Mouse (Mus musculus) liver, embryonic 13.5 days (tissue): ENCODE measurements around the gene Nup188. TPM values are rescaled to one million over a fixed set of nuclear protein-coding genes. Genes with fewer than 3 reads are reported as not detected.

Source experiments
- ATAC-seq: fragments of 200-750 bp; cut with Nextera tagmentation; 2 replicates; pipeline ENCODE4 v1.8.0; 2017; ENCODE audit warnings: low read depth, mild to moderate bottlenecking, moderate number of reproducible peaks, moderate library complexity
- DNase-seq: peaks from one replicate; pipeline ENCODE4 v3.0.0; 2022
- H3K27ac ChIP-seq: fragments of 300-500 bp; sonication (generic); 2 replicates; pipeline ENCODE4 v1.5.1; 2015; ENCODE audit warnings: moderate library complexity, mild to moderate bottlenecking, inconsistent platforms
- H3K27me3 ChIP-seq: fragments of 300-500 bp; sonication (generic); 2 replicates; pipeline ENCODE4 v1.6.1; 2015; ENCODE audit warnings: mild to moderate bottlenecking, inconsistent platforms
- H3K36me3 ChIP-seq: fragments of 300-500 bp; sonication (generic); 2 replicates; pipeline ENCODE4 v1.6.1; 2015; ENCODE audit warnings: mild to moderate bottlenecking, inconsistent platforms
- H3K4me1 ChIP-seq: fragments of 300-500 bp; sonication (generic); replicated peaks from 2 replicates; pipeline ENCODE4 v1.6.1; 2015; ENCODE audit warnings: inconsistent platforms
- H3K4me2 ChIP-seq: fragments of 300-500 bp; sonication (generic); 2 replicates; pipeline ENCODE4 v1.6.1; 2015; ENCODE audit warnings: inconsistent platforms, mild to moderate bottlenecking, moderate library complexity
- H3K4me3 ChIP-seq: fragments of 300-500 bp; sonication (generic); replicated peaks from 2 replicates; pipeline ENCODE4 v1.5.1; 2015; ENCODE audit warnings: mild to moderate bottlenecking, inconsistent platforms
- H3K9ac ChIP-seq: fragments of 300-500 bp; sonication (generic); 2 replicates; pipeline ENCODE4 v1.6.1; 2015; ENCODE audit warnings: mild to moderate bottlenecking, inconsistent platforms
- H3K9me3 ChIP-seq: fragments of 300-500 bp; sonication (generic); replicated peaks from 2 replicates; pipeline ENCODE4 v1.6.1; 2016; ENCODE audit warnings: inconsistent platforms
- WGBS: fragments of 180-500 bp; shearing (Covaris S2); methylation state at CpG from one replicate; pipeline ENCODE4 v1.1.7; 2015; ENCODE audit not compliant: insufficient replicate concordance; 5-methylcytosine and 5-hydroxymethylcytosine counted together
- polyA plus RNA-seq: library from polyadenylated mRNA; unstranded; fragments of >200 nt; fragmentation: Nextera tagmentation; extraction: Ambion mirVana; gene quantifications from 2 replicates; pipeline ENCODE4 v1.2.1, GENCODE M21; 2015

The Nup188 gene
- polyA plus RNA-seq, 1 experiment from 2014 or later = 15.5 TPM

DNA sequence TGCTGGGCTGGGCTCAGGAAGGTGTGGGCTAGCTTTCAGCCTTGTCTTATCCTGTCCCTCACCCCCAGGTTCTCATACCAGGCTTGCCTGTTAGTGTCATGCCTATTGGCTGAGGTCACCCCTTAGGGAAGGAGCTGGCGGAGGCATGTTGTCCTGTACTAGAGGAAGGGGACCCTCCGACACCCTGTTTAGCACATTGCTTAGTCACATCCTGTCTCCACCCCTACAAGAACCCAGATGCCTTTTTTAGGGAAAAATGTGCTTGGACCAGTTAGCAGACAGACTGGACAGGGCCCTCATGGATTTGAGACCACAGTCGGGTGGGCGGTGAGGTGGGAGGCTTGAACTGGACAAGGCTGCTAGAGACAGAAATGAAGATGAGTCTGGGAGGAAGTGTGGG is 27.6 kb upstream of the Nup188 start:
- no peaks in the 10 kb centered on the region for H3K27me3 ChIP-seq
- no peak overlapping the region for H3K4me2 ChIP-seq
- DNase-seq (no peak), ATAC-seq (0 out of 2 replicates have a peak, but pooled peaks have one; percentile 22)
- WGBS = 53% methylated on average over 4 of the region's 4 CpGs
- H3K4me3 ChIP-seq = no peak overlapping the region
- H3K4me1 ChIP-seq = peaks cover 38% of the 10 kb centered on the region
- peaks cover 87% of the 10 kb centered on the region for H3K36me3 ChIP-seq
- no peak overlapping the region for H3K9ac ChIP-seq
- no peaks in the 10 kb centered on the region for H3K9me3 ChIP-seq
- H3K27ac ChIP-seq = no peak overlapping the region

- H3K27ac ChIP-seq = 0 out of 2 replicates have a peak overlapping the region, but pooled peaks have one; percentile 39
These were observed 26.8 kb upstream of the Nup188 start for GRCm38 (mm10) chr2:30259131-30260064.

GRCm38 (mm10) chr2:30261064-30261736 is 25.0 kb upstream of the Nup188 start:
- WGBS = 73% methylated on average over 4 of the region's 4 CpGs
- H3K36me3 ChIP-seq = peaks cover 82% of the 10 kb centered on the region

More at GRCm38 (mm10) chr2:30259131-30260064, 26.8 kb upstream of the Nup188 start:
- peaks cover 93% of the 10 kb centered on the region for H3K36me3 ChIP-seq
- WGBS = 77% methylated on average over 15 of the region's 15 CpGs
- H3K4me3 ChIP-seq = no peak overlapping the region
- peaks cover 34% of the 10 kb centered on the region for H3K4me1 ChIP-seq
- no peak for ATAC-seq
- H3K9me3 ChIP-seq = no peaks in the 10 kb centered on the region
- no peak for DNase-seq
- no peaks in the 10 kb centered on the region for H3K27me3 ChIP-seq
- no peak overlapping the region for H3K9ac ChIP-seq
- H3K4me2 ChIP-seq = no peak overlapping the region

GRCm38 (mm10) chr2:30261921-30262839 is 24.0 kb upstream of the Nup188 start:
- Histone ChIP-seq H3K36me3 (peaks cover 72% of the 10 kb centered on the region), H3K27ac (no peak overlapping the region), H3K4me1 (peaks cover 55% of the 10 kb centered on the region), H3K9me3 (no peaks in the 10 kb centered on the region), H3K9ac (no peak overlapping the region), H3K27me3 (no peaks in the 10 kb centered on the region), H3K4me3 (no peak overlapping the region), H3K4me2 (no peak overlapping the region)
- ATAC-seq (no peak), DNase-seq (no peak)
- whole genome bisulfite sequencing = 91% methylated on average over 18 of the region's 18 CpGs

More at GRCm38 (mm10) chr2:30261064-30261736, 25.0 kb upstream of the Nup188 start:
- ATAC-seq (no peak), DNase-seq (no peak)
- no peaks in the 10 kb centered on the region for H3K9me3 ChIP-seq
- peaks cover 48% of the 10 kb centered on the region for H3K4me1 ChIP-seq
- H3K4me2 ChIP-seq = no peak overlapping the region
- no peak overlapping the region for H3K9ac ChIP-seq
- no peak overlapping the region for H3K4me3 ChIP-seq
- no peaks in the 10 kb centered on the region for H3K27me3 ChIP-seq
- no peak overlapping the region for H3K27ac ChIP-seq

DNA sequence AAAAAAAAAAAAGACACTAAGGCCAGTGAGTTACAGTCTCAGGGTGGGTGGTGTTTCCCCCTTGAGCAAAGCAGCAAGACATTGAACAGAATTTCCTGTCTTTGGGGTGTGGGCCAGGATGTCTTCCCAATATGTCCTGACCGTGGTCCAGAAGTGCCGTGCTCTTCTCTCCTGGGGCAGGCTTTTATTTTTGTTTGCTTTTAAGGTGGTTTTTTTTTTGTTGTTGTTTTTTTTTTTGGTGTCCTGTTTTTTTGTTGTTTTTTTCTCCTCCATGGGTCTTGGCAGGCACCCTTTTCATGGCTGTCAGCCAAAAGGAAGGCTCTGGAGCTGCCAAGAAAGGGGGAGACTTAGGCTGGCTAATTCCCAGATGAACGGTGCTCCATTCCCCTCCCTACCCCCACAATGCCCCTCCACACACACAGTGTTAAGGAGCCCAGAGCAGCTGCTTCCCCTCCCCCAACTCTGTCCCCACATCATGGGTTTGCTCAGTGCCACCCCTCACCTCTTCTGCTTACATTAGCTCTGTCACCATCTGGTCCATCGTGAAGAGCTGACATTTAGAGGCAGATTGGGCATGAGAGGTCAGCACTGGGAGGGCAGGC is 23.3 kb upstream of the Nup188 start:
- peaks cover 51% of the 10 kb centered on the region for H3K4me1 ChIP-seq

GRCm38 (mm10) chr2:30263811-30264210 is 22.4 kb upstream of the Nup188 start:
- ATAC-seq = no peak
- DNase-seq = no peak
- Histone ChIP-seq H3K4me2 (no peak overlapping the region), H3K4me3 (no peak overlapping the region), H3K9me3 (no peaks in the 10 kb centered on the region), H3K9ac (no peak overlapping the region), H3K4me1 (peaks cover 50% of the 10 kb centered on the region), H3K36me3 (peaks cover 56% of the 10 kb centered on the region), H3K27me3 (no peaks in the 10 kb centered on the region), H3K27ac (no peak overlapping the region)
- 82% methylated on average over 6 of the region's 6 CpGs for WGBS

More for the DNA sequence above, 23.3 kb upstream of the Nup188 start:
- Histone ChIP-seq H3K9me3 (no peaks in the 10 kb centered on the region), H3K9ac (no peak overlapping the region), H3K27ac (no peak overlapping the region), H3K4me2 (no peak overlapping the region), H3K36me3 (peaks cover 65% of the 10 kb centered on the region), H3K4me3 (no peak overlapping the region), H3K27me3 (no peaks in the 10 kb centered on the region)
- ATAC-seq (no peak), DNase-seq (no peak)
- WGBS = 71% methylated on average over 4 of the region's 4 CpGs

- WGBS = 79% methylated on average over 7 of the region's 7 CpGs
- Histone ChIP-seq H3K9me3 (no peaks in the 10 kb centered on the region), H3K4me1 (peaks cover 47% of the 10 kb centered on the region), H3K27me3 (no peaks in the 10 kb centered on the region), H3K27ac (peak overlapping the region; percentile 78), H3K9ac (no peak overlapping the region), H3K4me3 (no peak overlapping the region), H3K36me3 (peaks cover 45% of the 10 kb centered on the region), H3K4me2 (no peak overlapping the region)
- ATAC-seq = no peak
- no peak for DNase-seq
These were observed 21.3 kb upstream of the Nup188 start for GRCm38 (mm10) chr2:30264671-30265519.

- peak within 1 kb of the TSS; percentile 7; the same call in 1 of the 2 replicates for H3K9ac ChIP-seq
- peaks cover 48% of the 10 kb centered on the region for H3K4me1 ChIP-seq
- peaks cover 38% of the 10 kb centered on the region for H3K36me3 ChIP-seq
- 65% methylated on average over 5 of the region's 5 CpGs for WGBS
- no peaks in the 10 kb centered on the region for H3K27me3 ChIP-seq
- peak within 1 kb of the TSS; percentile 32 for H3K4me2 ChIP-seq
- DNase-seq (no peak), ATAC-seq (no peak)
- no peaks in the 10 kb centered on the region for H3K9me3 ChIP-seq
- peak within 1 kb of the TSS; percentile 23 for H3K4me3 ChIP-seq
- peak within 1 kb of the TSS; percentile 78 for H3K27ac ChIP-seq
These were observed 20.4 kb upstream of the Nup188 start, which contains the start of gene Phyhd1 for GRCm38 (mm10) chr2:30265767-30266253. Gene Phyhd1 (plus strand): TSS chr2:30266203.

GRCm38 (mm10) chr2:30266392-30266941 is 19.7 kb upstream of the Nup188 start:
- Histone ChIP-seq H3K4me3 (peak overlapping the region; percentile 23), H3K27ac (peak overlapping the region; percentile 78), H3K4me1 (peaks cover 48% of the 10 kb centered on the region), H3K27me3 (no peaks in the 10 kb centered on the region), H3K9me3 (no peaks in the 10 kb centered on the region), H3K36me3 (peaks cover 32% of the 10 kb centered on the region), H3K4me2 (peak overlapping the region; percentile 32), H3K9ac (peak overlapping the region; percentile 7; the same call in 1 of the 2 replicates)
- DNase-seq (peak; percentile 13), ATAC-seq (peak; percentile 68)
- 42% methylated on average over 4 of the region's 4 CpGs for WGBS
